Mouse (Mus musculus) cerebellum, adult 8-10 months (tissue): ENCODE data around the gene Carmil2.
A peak's percentile ranks its signal among the peaks of the same experiment; 100 is the strongest.

Source experiments
- DNase-seq: peaks from one replicate; pipeline ENCODE4 v3.0.0; 2022

Carmil2 gene

DNA sequence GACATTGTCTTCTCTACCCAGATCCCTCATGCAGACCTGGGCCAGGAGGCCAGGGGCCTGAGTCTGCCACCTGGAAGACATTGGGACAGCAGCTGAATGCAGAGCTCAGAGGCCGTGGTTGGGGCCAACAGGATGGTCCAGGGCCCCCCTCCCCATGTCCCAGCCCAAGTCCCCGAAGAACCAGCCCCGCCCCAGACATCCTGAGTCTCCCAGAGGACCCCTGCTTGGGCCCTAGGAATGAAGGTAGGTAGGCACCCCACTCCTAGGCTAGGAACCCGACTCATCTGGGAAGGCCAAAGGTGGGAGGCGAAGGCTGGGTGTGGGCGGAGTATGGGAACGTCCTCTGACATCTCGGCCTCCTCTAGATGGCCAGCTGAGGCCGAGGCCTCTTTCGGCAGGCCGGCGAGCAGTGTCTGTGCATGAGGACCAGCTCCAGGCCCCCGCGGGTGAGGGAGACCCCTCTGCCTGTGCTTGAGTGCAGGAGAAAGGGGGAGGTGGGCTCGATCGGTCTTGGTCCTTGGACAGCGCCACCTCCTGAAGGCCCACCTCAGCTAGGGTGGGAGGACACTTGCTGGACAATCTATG lies 11.2 kb downstream of the Carmil2 start:
- DNase-seq: no peak

DNA sequence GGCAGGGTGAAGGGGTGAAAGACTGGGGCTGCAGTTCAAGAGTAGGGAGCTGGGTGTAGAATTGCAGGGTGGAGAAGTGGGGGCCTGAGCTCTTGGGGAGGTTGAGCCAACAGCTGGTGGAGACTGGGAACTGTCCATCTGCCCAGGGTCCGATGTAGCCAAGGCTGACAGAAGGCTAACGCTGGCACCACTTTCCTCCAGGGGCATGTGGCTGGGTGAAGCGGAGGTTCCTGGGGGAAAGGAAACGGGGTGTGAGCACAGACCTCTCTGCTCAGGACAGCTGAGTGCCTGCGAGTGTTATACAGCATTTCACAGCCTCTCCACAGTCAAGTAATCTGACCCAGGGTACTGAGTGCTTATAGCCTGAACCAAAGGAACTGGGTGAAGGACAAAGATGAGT lies 12.7 kb downstream of the Carmil2 start:
- DNase-seq: no peak

DNA sequence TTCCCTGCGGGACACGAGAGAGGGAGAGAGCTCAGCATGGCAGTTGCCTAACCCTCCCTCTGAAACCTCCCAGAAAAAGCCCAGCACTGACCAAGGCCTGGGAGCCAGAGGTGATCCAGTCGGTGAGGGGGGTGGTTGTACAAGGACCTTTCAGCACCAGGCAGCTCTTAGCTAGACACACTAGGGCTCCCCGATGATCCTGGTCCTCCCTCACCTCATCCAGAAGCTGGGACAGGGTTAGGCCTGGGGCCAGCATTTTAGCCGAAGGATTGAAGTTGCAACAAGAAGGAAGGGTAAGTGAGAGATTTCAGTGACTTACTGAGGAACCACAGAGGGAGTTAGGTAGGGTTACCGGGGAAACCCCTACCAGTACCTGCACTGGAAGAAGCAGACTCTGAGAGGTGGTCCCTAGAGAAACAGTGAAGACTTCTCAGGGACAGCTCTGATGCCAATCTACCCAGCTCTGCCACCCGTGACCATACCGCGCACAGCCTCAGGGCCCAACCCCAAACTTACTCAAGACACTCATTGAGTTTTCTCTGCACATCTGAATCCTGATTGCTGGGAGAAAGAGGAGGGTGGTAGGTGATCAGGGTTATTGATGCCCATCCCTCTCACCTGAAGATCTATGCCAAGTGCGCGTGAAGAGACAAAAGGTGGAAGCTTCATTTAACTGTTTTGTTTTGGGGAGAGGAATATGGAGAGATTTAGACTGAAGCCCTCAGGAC lies 13.6 kb downstream of the Carmil2 start:
- no peak for DNase-seq

DNA sequence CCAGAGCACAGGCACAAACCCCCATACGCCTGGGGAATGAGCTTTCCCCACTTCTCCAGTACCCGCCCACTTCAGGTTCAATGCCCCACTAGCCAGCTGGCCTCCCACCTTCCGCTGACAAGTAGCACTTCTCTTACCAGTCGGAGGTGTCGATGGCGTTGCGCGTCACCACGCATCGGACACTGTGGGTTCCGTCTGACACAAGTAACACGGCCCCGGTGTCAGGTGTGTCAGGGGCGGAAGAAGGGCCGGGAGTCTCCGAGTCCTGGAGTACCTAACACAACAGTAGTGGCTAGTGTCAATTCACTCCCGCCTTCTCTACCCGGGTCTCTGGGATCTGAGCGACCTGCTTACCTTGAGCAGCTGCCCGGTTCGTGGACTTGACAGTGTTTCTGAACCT lies 14.5 kb downstream of the Carmil2 start:
- no peak for DNase-seq

DNA sequence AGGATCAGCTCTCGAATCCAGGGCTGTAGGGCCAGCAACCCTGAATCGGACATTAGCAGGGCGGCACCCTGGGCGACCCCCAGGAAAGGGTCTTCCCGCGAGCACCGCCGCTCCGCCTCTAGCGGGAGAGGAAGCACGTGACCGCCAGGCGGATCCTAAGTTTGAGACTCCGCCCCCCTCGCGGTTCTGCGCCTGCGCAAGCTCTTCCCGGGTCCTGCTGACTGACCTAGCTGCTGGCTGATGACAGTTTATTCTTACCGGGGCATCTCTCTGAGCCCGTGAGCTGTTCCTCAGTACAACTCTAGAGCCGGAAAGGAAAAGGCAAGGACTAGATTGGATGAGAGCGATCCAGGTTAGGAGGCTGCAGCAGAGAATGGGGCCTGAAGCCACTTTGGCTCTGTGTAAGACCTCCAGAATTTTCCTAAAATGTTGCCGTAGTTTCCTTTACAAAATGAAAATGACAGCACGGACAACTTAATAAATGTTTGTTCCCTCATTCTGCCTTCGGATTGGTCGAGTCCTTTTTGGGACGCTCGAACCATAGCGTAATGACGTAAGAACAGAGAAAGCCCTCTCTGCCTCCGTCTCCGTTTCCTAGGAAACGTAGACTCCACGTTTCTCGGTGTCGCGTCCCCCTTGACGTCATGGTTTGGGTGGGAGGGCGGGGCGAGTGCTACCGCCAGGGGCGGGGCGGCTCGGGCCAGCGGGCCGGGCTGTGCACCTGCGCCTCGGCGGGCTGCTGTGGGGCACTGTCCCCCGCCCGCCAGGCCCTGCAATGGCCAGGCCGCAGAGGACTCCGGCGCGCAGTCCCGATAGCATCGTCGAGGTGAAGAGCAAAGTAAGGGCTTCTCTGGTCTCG lies 15.1 kb downstream of the Carmil2 start, which contains the start of the genes Acd and Pard6a:
Gene Acd, minus strand, starts transcription at position 137 of the 859 bp plus-strand sequence.
Gene Pard6a, plus strand, starts transcription at position 183 of the 859 bp plus-strand sequence.
- DNase-seq: peak; percentile 96

DNA sequence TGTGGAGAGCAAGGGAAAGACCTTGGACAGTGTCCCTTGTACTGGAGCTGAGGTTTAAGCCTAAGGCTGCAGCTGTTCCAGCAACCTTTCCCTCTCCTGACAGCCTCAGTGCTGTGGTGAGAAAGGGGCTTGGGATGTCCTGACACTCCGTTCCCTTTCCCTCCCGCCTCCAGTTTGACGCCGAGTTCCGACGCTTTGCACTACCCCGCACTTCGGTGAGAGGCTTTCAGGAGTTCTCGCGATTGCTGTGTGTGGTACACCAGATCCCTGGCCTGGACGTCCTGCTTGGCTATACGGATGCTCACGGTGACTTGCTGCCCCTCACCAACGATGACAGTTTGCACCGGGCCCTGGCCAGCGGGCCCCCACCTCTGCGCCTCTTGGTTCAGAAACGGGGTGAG lies 15.9 kb downstream of the Carmil2 start:
- no peak for DNase-seq

DNA sequence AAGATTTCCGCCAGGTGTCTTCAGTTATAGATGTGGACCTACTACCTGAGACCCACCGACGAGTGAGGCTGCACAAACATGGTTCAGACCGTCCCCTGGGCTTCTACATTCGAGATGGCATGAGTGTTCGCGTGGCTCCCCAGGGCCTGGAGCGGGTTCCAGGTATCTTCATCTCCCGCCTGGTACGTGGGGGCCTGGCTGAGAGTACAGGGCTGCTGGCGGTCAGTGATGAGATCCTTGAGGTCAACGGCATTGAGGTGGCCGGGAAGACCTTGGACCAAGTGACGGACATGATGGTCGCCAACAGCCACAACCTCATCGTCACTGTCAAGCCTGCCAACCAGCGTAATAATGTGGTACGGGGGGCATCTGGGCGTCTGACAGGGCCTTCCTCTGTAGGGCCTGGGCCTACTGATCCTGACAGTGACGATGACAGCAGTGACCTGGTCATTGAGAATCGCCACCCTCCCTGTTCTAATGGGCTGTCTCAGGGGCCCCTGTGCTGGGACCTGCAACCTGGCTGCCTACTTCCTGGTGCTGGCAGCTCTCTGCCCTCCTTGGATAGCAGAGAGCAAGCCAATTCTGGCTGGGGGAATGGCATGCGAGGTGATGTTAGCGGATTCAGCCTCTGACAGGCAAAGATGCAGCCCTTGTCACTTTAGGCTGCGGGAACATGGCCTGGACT lies 16.8 kb downstream of the Carmil2 start:
- peak; percentile 55 for DNase-seq

DNA sequence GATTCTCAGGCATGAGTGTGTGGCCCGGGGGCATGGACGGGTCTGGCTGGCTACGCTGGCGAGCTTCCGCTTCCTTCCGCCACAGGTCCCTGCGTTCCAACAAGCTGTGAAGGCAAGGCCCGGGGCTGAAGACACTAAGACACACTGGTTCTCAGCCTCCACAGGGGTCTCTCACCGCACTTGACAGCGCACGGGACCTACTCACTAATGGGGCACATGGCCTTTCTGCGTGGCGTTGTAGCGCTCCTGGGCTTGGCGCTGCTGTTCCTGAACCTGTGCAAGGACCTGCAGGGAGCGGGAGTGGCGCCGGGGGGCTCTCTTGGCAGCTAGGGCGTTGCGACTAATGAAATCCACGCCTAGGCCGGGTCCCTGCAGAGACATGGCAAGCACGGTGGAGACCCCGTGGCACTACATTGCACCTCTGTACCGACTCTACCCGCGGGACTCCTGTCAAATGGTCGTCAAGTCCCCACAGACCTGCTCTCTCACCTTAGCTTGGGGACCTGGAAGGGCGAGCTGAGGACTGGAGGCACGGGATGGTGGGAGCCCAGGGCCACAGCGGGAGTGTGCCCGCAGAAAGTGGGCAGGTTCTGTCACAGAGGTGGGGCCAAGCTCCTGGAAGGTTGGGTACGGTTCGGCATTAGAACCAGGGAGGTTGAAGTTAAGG lies 18.2 kb downstream of the Carmil2 start:
- DNase-seq: peak; percentile 60

DNA sequence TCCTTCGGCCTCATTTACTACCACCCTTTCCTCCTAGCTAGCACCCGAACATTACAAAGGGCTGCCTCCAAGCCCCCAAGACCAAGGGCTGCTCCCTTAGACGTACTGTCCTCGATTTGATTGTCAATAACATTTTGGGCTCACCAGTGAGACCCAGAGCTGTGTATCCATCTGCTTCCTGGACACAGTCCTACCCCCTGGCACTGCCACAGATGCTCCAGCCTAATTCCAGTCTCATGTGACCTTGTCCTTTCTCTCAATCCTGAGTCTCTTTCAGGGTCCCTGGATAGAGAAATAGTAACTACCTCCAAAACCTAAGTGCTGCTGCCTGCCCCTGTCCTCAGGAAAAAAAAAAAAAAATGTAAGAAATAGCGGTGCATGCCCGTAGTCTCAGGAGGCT lies 18.9 kb downstream of the Carmil2 start:
- peak; percentile 83 for DNase-seq

DNA sequence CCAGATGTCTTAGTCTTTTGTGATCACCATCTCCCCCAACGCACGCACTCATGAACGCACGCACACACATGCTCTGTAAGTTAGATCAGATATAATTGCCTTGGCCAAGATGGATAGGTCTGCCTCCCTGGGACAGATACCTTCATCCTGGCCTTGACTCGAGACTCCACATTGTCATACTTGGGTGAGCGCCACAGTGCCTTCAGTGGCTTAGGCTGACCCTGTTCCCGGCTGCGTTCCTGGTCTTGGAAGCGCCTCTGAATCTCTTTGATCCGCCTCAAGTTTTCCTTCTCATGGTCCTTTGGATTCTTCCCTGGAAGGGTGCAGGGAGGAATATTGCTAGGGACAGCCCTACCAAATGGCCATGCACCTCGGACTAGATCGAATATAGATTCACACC lies 20.4 kb downstream of the Carmil2 start:
- peak; percentile 40 for DNase-seq

DNA sequence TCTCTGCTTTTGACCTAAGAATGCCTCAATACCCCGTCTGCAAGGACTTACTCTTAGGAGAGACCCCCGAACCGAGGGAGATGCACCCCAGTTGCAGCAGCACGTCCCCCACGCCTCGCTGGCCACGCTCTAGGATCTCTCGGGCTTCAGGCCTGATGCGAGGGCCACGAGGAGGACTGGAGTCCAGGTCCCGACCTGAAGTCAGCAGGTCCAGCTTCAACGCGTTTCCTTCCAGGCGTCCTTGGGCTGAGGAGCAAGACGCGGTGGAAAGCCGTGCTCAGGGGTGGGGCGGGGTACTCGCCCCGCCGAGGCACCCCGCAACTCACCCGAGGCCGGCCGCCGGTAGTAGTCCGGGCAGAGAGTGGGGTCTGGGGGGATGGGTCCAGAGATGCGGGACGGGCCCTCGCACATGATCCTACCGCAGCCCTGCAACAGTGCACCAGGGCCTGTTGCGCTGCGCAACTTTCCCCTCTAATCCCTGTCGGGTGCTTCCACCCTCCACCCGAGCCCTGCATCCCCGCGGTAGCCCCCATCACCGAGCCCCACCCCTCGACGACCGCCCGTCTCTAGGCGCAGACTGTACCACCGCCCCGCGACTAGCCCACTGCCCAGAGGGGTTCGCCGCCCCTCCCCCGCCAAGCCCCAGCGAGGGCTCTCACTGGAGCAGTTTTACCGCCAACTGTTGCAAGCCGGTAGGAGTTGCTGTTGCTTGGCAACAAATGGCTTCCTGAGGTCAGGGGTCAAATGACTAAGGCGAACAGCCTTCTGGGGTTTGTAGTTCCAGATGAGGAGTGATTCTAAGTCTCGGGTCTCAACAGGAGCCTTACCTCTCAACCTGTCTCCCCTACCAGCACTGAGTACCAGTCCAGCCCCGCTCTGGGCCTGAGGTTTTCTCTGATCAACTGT lies 21.7 kb downstream of the Carmil2 start, which contains the start of the genes 4933405L10Rik and Enkd1:
Gene 4933405L10Rik, plus strand, starts transcription at position 158 of the 906 bp plus-strand sequence.
Gene Enkd1, minus strand, starts transcription at position 713 of the 906 bp plus-strand sequence.
- DNase-seq: peak; percentile 82

DNA sequence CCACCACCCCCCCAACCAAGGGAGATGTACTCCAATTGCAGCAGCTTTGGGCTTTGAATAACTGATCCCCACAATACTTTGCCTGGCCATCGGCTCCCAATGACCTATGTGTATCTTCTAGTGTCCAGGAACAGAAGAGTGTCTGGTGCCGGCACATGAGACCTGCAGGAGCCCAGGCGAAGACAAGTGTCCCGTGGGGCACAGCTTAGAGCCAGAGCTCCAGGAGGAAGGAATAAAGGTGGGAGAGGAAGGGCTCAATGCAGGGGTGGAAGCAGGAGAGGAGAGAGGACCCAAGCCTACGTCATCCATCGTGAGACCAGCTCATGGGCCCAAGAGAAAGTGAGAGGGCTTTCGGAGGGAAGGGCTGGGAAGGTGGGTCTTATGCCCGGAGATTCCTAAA lies 22.6 kb downstream of the Carmil2 start:
- DNase-seq: no peak

DNA sequence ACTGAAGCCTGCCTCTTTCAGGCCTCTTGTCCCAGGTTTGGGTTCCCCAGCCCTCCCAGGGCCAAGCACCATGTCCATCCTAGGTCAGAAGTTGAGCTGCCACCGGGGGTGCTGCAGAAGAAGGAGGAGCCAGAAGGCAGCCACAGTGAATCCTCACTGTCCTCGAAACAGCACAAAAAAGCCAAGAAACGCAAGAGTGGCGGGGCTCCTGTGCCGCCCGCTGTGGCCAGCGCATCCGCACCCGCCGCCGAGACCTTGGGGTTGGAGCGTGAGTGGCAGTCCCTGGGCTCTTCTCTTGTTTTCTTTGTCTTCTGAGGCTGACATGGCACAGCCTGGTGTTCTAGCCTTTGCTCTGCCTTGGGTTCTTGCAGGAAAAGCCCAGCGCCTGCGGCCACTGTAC lies 23.2 kb downstream of the Carmil2 start:
- no peak for DNase-seq

DNA sequence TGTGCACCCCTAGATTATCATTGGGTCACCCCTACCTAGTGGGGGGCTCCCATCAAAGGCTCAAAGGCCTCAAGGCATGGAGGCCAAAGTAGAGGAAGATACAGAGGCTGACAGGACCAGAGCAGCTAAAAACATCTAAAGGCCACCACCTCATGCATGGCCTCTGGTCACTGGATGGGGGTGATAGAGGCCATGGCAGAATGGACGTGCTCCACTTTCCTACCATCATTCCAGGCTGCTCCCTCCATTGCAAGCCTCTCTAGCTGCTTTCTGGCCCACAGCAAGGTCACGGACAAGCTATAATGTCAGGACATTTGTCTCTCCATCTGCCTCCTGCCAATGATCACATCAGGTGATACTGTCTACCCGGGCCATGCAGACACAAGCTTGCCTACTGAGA lies 26.2 kb downstream of the Carmil2 start:
- no peak for DNase-seq

DNA sequence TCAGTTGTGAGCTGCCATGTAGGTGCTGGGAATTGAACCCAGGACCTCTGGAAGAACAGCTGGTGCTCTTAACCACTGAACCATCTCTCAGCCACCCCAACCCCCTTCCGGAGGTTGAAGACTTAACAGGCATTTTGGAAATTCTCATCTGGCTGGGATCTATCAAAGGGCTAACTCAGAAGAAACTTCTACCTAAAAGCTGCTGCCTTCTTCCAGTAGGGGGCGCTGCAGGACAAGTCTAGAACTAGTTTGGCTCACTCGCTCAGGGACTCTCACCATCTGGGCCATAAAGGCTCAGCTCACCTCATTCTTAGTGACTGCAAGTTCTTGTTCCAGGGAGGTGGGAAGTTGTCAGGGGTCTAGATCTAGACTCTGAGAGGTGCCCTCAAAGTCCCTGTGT lies 28.1 kb downstream of the Carmil2 start:
- DNase-seq: peak; percentile 90

DNA sequence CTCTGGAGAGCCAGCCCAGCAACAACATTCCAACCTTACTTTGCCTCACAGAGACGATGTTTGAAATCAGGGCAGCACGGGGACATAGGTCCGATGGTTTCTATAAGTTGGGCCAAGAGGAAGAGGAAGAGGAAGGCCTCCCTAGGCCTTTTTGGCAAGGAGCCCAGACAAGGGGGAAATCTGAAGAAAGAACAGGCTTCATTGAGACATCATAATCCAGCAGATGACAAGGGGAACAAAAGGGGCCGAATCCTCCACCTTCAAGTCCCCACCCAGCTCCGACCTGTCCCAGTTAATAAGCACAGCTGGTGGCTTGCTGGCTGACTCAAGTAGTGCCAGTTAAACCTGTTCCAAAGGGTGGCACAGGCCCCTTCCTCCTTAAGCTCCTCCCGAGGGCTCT lies 29.0 kb downstream of the Carmil2 start:
- no peak for DNase-seq

DNA sequence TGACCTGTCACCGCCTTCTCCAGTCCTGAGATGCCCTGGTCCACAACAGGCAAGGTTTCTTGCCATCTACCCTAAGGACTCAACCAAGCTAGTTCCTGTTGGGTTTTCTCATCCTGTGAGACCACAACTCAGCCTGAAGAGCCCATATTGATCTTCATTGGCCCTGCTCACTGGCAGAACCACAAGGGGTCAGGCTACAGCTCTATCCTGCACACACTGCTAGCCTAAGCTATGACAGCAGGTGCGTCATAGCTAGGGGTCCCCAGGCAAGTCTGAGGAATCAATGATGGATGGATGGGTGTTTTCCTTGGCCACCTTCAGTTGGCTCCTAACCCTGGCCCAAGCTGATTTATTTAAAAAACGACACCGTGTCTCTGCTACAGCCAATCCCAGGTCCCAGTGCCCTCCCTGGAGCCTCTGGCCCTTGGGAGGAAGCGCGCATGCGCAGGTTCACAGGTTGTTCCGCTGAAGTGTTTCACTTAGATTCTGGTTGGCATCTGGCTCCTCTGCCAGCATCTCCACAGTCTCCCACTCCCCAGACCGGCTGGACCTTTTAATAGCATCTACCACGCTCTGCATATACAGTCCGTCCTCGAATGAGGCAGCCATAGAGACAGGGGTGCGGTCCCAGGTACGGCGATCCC lies 30.4 kb downstream of the Carmil2 start:
- no peak for DNase-seq

DNA sequence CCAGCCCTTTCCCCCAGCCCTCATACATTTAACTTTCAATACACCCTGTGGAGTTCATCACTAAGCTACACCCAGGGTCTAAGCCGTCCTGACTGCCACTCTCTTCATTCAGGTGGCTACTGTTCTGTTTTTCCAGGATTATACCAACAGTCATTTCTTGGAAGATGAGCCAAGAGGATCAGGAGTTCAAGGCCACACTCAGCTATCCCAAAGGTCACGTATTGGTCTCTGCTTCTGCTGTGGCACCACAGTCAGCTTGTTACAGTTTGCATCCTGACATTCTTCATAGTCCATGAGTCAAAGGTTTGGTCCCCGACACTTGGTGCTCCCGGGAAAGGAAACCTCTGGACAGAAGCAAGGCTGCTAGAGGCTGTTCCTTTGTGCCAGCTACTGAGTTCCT lies 33.6 kb downstream of the Carmil2 start:
- no peak for DNase-seq

DNA sequence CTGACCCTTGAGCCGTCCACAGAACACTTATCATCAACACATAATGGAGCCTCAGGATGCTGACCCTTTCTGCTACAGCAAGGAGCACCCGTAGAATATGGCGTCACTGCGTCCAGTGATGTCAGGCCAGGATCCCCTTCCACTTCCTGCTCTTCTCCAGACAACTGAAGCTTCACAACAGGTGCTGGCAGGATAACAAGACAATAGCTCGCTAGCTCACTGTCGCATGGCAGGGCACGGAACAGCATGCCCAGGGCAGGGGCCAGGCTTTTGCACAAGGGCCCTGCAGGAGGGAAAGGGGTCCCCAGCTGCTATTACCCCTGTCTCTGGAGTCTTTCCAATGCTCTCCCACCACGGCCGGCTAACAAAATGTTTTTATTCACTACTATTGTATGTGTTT lies 36.8 kb downstream of the Carmil2 start:
- DNase-seq: no peak

DNA sequence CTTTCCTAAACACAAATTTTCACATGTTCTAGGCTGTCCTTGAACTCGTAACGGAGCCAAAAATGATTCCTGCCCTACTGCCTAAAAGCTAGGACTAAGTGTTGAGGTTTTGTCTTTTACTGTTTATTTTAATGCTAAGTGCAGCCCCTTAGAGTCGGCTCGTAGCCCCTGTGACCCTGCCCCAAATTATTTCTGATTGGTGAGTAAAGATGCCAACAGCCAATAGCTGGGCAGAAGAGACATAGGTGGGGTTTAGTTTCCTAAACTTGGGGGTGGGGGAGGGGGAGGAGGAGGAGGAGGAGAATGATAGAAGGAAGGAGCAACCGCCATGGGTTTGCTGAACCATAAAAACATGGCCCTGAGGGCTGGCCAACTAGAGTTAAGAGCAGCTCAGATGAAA lies 39.7 kb downstream of the Carmil2 start:
- DNase-seq: no peak
